Mouse (Mus musculus): Measurements from ENCODE around the gene Rex2.
"Not testable (repeated sequence)": the region's sequence is repeated elsewhere in the genome, so short reads cannot be mapped to it uniquely, and the experiment has no call there.

DNA sequence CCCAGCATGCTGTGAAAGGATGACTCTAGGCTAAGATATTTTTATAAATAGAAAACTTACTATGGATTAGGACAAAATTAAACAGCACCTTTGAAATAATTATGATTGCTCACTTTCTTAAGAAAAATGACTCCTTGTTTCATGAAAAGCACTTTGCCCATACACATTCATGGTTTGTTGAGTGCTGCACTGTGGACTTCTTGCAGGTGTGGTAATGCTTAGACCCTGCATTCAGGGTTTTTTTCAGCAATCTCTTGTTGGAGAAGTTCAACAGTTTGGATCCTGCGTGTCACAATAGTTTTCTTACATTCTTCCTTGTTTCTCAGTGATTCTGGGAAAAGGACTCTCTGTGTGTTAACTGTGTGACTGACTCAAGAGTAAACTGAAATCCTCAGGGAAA lies 4.7 kb downstream of the Rex2 start:
- TF ChIP-seq EP300, CTCF (IDR thresholded peaks at IDR 0.05): not testable (repeated sequence)

All from lung, postnatal 0 days (tissue).